Mouse (Mus musculus): ENCODE measurements at regions not wholly inside any gene's neighbourhood (a gene's known extent, or its start where the extent isn't known, plus 50 kb on each side); places are given as distances from the start of the nearest gene placed in this dataset.

- WGBS, result 79% methylated on average over 6 of the region's 6 CpGs
- H3K27ac ChIP-seq (replicated peaks), result no peak overlapping the region
- no peaks in the 10 kb centered on the region for H3K9me3 ChIP-seq
- H3K4me1 ChIP-seq, result peaks cover under 1% of the 10 kb centered on the region; the same call in 1 of the 2 replicates
- no peak for DNase-seq (ENCODE audit: low spot score)
- H3K36me3 ChIP-seq (replicated peaks), result no peaks in the 10 kb centered on the region
- no peaks in the 10 kb centered on the region for H3K27me3 ChIP-seq (replicated peaks; ENCODE audit: low read depth, poor library complexity, severe bottlenecking)
- no peak overlapping the region for H3K4me3 ChIP-seq
These were observed 74.8 kb upstream of the Nfil3 start for GRCm38 (mm10) chr13:53055697-53056096.

- WGBS, result 90% methylated on average over 8 of the region's 8 CpGs
- no peak overlapping the region for H3K4me3 ChIP-seq
These were observed 72.3 kb upstream of the Nfil3 start for GRCm38 (mm10) chr13:53053211-53053610.

GRCm38 (mm10) chr13:53052806-53053205 is 71.9 kb upstream of the Nfil3 start:
- H3K9me3 ChIP-seq, result no peaks in the 10 kb centered on the region
- DNase-seq (ENCODE audit: low spot score), result no peak
- no peaks in the 10 kb centered on the region for H3K36me3 ChIP-seq (replicated peaks)
- no peak overlapping the region for H3K4me3 ChIP-seq
- no peaks in the 10 kb centered on the region for H3K27me3 ChIP-seq (replicated peaks; ENCODE audit: low read depth, poor library complexity, severe bottlenecking)
- WGBS, result 91% methylated on average over 14 of the region's 14 CpGs
- H3K27ac ChIP-seq (replicated peaks), result no peak overlapping the region
- peaks cover 5% of the 10 kb centered on the region; the same call in 1 of the 2 replicates for H3K4me1 ChIP-seq

More at GRCm38 (mm10) chr13:53053211-53053610, 72.3 kb upstream of the Nfil3 start:
- no peaks in the 10 kb centered on the region for H3K36me3 ChIP-seq (replicated peaks)
- H3K27ac ChIP-seq (replicated peaks), result no peak overlapping the region
- DNase-seq (ENCODE audit: low spot score), result no peak
- no peaks in the 10 kb centered on the region for H3K9me3 ChIP-seq
- peaks cover 5% of the 10 kb centered on the region; the same call in 1 of the 2 replicates for H3K4me1 ChIP-seq
- no peaks in the 10 kb centered on the region for H3K27me3 ChIP-seq (replicated peaks; ENCODE audit: low read depth, poor library complexity, severe bottlenecking)

- DNase-seq (ENCODE audit: low spot score), result no peak
- WGBS, result 67% methylated on average over 10 of the region's 10 CpGs
- H3K27ac ChIP-seq (replicated peaks), result no peak overlapping the region
- H3K27me3 ChIP-seq (replicated peaks; ENCODE audit: low read depth, poor library complexity, severe bottlenecking), result no peaks in the 10 kb centered on the region
- no peak overlapping the region for H3K4me3 ChIP-seq
- no peaks in the 10 kb centered on the region for H3K9me3 ChIP-seq
- H3K4me1 ChIP-seq, result peaks cover 5% of the 10 kb centered on the region; the same call in 1 of the 2 replicates
- H3K36me3 ChIP-seq (replicated peaks), result no peaks in the 10 kb centered on the region
These were observed 71.3 kb upstream of the Nfil3 start for GRCm38 (mm10) chr13:53052188-53052587.

- Histone ChIP-seq H3K27ac (replicated peaks) (no peak overlapping the region), H3K4me3 (no peak overlapping the region), H3K9me3 (no peaks in the 10 kb centered on the region), H3K27me3 (replicated peaks; ENCODE audit: low read depth, poor library complexity, severe bottlenecking) (no peaks in the 10 kb centered on the region), H3K36me3 (replicated peaks) (no peaks in the 10 kb centered on the region), H3K4me1 (peaks cover 5% of the 10 kb centered on the region; the same call in 1 of the 2 replicates)
- no peak for DNase-seq (ENCODE audit: low spot score)
- WGBS, result 87% methylated on average over 6 of the region's 6 CpGs
These were observed 70.5 kb upstream of the Nfil3 start for GRCm38 (mm10) chr13:53051386-53051785.

GRCm38 (mm10) chr13:53049176-53049575 is 68.3 kb upstream of the Nfil3 start:
- Histone ChIP-seq H3K27ac (replicated peaks) (no peak overlapping the region), H3K9me3 (no peaks in the 10 kb centered on the region), H3K36me3 (replicated peaks) (no peaks in the 10 kb centered on the region), H3K4me1 (peaks cover 5% of the 10 kb centered on the region; the same call in 1 of the 2 replicates), H3K27me3 (replicated peaks; ENCODE audit: low read depth, poor library complexity, severe bottlenecking) (no peaks in the 10 kb centered on the region), H3K4me3 (no peak overlapping the region)
- 92% methylated on average over 15 of the region's 15 CpGs for WGBS
- DNase-seq (ENCODE audit: low spot score), result no peak

GRCm38 (mm10) chr13:53033189-53033943 is 52.5 kb upstream of the Nfil3 start:
- Histone ChIP-seq H3K4me3 (no peak overlapping the region), H3K27me3 (replicated peaks; ENCODE audit: low read depth, poor library complexity, severe bottlenecking) (no peaks in the 10 kb centered on the region), H3K36me3 (replicated peaks) (no peaks in the 10 kb centered on the region), H3K9me3 (0 out of 2 replicates have a peak, but pooled peaks cover 7% of the 10 kb centered on the region), H3K27ac (replicated peaks) (no peak overlapping the region), H3K4me1 (peaks cover 7% of the 10 kb centered on the region; the same call in 1 of the 2 replicates)
- DNase-seq (ENCODE audit: low spot score), result peak; percentile 27
- WGBS, result 72% methylated on average over 10 of the region's 10 CpGs

Measured in embryonic facial prominence, embryonic 10.5 days (tissue).